Mouse (Mus musculus): ENCODE results near the gene Tbc1d10c.

Tbc1d10c gene

DNA sequence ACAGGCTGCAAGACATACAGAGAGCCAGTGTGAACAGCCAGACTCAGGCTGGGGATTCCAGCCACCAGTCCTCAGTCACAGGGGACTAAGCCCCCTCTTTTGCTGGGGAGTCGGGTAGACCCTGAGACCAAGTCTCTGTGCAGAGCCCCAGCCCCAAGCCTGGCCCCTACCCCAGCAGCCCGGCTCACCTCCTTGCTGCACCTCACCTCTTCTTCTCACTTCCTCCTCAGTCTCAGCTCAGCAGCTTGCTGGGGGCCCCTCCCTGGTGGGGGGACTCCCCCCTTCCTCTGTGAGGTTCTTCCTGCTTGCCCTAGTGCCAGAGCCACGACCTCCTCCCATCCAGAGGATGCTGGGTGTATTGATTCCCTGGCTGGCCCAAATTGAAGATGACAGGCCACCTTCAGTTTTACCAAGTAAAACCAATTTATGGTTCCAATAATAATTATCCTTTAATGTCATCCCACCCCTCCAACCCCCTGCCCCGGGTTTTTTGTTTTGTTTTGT lies at the start of gene Tbc1d10c:
Gene Tbc1d10c, minus strand, starts transcription at position 454 of the 504 bp plus-strand sequence.
- in situ Hi-C loops (cut with MboI), result no loop called here

DNA sequence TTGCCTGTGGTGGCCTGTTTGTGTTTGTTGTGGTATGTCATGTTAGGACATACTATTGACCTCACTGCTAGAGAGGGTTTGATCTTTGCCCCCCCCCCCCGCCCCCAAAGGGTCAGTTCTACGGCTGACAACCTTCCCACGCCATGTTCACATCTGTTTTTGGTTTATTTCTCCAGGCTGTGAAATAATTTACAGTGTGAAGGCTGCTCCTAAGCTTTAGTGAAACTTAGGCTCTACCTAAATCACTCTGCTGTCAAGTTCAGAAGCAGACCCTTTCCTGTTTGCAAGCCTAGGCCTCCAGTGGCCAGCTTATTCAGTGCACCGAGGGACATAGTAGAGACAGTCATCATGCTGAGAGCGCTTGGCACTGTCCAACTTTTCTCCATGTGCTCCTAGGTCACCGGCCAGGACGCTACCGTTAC lies 49.2 kb upstream of the Tbc1d10c start:
- in situ Hi-C loops (cut with MboI), result no loop called here

DNA sequence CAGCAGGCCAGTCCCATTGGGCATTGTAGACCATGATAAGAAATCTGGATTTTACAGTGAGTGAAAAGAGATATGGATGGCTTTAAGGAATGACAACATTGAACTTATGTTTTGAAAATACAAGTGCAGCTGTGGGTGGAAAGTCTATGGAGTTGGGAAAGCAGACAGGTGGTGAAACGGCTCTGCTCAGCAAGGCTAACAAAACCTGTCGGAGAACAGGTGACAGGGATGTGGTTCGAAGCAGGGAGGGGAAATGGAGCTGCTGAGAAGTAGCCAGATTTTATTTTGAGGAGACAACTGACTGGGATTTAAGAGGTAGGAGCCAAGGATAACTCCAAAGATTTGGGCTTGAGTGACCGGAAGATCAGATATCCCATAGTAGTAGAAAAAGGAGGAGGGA lies 43.5 kb upstream of the Tbc1d10c start:
- in situ Hi-C loops (cut with MboI), result no loop called here

DNA sequence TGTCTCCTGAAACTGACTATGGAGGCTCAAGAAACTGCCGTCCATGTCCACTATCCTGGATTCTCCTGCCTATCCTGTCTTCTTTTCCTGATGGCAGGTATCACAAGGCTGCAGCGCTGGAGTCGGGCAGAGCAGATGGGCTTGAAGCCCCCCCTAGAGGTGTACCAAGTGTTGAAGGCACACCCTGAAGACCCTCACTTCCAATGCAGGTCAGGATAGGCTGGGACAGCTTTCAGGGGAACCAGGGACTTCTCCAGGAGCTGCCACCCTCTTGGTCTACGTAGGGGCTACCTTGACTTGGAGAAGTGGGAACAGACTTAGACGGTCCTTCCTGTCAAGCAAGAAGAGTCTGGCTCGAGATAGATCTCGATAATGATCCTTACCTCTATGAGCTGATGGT lies 41.6 kb upstream of the Tbc1d10c start:
- in situ Hi-C loops (cut with MboI), result no loop called here

DNA sequence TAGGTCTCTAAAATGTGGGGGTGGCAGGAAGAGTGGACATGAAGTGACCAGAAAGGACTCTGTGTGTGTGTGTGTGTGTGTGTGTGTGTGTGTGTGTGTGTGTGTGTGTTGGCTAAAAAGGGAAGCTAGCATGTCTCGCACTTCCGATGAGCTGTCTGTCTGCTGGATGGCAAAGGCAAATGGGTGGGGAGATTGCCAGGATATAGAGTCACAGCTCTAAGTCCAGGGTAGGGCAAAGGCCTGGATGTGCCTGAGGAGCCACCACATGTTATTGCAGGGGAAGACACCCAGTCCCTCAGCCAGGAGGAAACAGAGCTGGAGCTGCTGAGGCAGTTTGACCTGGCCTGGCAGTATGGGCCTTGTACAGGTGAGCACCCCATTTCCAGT lies 41.1 kb upstream of the Tbc1d10c start:
- in situ Hi-C loops (cut with MboI), result no loop called here

DNA sequence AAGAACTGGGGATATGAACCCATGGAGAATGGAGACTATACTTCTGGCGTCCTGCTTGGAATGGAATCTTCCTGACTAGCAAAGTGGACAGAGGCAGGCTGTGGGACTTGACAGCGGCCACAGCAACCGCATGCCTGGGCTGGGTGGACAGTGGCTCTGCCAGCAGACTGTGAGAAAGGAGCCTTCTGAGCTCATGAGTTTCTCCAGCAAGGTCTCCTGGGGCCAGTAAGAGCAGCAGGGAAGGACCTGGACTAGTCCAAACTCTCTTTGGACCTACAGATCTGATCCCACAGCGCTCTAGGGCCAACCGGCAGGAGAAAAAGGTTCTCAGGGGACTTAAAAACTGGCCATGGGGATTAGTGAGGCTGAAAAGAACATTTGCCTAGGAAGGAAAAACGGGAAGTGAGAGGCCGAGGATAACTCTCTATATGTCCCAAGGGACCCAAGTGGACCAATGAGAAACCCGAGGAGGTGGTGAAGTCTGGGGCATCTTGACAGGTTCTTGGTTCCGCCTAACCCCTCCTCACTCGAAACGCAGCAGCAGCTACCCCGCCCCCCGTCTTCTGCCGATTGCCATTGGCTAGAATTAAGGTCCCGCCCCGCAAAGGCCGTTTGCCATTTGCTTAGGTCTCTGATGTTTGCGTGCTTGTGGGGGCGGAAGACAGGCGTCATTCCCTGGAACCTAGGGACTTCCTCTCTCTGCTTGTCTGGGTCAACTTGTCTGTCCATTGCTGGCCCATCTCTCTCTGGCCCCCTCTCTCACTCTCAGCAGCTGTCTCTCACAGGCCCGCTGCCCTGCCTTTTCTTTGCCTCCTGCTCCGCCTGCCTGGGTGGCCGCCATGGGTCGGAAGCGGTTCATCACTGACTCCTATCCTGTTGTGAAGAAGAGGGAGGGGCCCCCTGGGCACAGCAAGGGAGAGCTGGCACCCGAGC lies 40.4 kb upstream of the Tbc1d10c start, which contains the start of gene Pold4:
Gene Pold4, plus strand, starts transcription at position 647 of the 933 bp plus-strand sequence.
- in situ Hi-C loops (cut with MboI), result no loop called here

DNA sequence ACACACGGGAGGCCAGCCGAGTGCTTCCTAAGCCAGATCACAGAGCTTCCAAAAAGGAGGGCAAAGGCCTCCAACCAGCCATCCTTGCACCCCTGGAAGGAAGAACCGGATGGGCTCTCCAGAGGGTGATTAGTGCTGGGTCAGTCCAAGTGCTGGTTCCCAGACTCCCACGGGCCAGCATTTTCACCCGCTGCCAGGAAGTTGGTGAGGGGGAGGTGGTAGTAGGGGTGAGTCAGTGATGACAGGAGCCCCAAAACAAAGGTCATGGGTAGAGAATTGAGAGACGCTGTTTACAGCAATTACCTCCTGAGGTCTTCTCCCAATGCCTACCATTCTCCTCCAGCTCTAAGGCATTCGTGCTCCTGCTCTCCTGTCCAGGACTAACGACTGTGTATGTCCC lies 39.3 kb upstream of the Tbc1d10c start:
- in situ Hi-C loops (cut with MboI), result no loop called here

DNA sequence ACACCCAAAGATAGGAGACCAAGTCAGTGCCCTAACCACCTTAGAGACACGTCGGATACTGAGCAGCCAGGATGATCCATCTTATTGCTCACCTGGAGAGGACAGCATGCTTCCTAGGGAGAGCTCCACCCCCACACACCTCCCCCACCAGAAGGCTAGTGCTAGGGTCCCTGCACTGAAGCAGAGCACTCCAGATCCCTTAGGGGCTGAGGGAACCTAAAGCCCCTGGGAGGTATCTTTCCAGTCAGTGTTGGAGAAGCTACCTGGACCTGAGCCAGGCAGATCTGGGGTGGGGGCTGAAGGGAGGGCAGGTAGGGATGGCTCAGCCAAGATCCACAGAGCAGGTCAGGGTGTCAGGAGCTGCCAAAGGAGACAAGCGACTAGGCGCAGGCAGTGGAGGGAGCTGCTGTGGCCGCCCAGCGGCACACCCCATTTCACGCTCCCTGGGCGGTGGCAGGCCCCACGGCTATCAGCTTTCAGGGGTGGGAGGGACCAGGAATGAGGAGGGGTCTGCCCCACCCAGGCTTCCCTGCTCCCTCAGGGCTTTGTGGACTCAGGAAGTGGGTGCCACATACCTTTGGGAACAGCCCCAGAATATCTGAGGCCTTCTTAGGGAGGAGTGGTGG lies 38.5 kb upstream of the Tbc1d10c start:
- in situ Hi-C loops (cut with MboI), result no loop called here

DNA sequence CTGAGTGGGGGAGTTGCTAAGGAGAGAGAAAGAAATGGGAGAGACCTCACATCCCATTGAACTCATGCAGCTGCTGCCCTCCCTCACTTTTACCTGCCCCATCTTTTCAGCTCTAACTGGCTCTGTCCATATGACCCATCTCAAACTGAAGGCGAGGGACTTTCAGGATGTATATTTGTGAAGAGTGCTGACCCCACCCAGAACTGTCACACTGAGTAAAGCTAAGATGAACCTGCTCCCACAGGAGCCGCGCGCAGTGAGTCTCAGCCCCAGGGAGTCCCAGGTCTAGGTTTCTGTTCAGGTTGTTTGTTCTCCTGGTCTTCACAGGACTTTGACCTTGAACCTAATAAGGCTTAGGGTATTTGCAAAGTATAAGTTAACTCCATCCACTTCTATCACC lies 37.8 kb upstream of the Tbc1d10c start:
- in situ Hi-C loops (cut with MboI), result no loop called here

DNA sequence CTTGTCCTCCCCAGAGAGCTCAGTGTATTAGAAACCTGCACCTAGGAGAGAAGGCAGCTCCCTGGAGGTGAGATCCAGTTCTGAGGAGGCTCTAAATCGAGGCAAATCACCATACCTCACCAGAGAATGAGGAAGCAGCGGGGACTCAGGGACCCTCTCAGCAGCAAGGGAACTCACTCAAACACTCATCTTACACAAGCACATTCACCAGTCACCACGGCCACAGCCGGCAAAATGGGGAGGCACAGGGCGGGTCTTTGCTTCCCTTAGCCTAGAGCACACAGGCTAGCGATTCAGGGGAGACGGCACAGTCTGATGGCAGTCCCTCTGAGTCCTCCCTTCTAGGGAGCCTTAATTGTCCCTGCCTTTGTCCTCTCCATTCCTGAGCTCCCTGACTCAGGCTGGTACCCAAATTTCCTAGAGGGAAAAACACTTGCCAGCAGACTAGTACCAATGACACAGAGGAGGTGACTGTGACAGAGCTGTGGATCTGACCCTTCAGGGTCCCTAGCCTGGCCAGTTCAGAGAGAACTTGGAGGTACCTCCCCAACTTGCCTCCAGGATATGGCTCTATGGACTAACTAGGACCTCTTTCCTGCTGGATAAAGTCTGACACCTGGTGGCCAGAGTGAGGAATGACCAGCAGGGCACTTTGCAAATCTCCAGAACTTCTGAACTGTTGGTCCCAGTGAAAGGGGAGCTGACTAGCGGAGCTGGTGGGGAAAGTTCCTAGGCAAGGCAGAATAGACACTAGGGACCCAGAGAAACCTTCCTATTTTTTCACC lies 37.0 kb upstream of the Tbc1d10c start:
- in situ Hi-C loops (cut with MboI), result no loop called here

DNA sequence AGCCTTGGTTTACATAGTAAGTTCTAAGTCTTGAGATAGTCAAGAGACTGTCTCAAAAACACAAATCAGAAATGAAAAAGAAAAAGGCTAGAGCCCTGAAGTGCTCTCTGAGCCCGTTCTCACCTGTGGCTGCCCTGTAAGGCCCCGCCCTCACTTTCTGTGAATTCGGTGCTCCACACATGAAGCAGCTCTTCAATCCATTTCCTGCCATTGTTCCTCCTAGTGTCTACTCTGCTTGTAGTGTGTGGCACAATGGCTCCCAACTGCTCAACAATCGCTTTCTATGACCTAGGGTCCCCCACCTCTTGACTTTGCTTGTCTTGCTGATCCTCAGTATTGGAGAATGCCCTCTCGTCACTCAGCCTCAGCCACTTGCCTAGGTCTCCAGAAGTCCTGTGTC lies 36.4 kb upstream of the Tbc1d10c start:
- in situ Hi-C loops (cut with MboI), result no loop called here

DNA sequence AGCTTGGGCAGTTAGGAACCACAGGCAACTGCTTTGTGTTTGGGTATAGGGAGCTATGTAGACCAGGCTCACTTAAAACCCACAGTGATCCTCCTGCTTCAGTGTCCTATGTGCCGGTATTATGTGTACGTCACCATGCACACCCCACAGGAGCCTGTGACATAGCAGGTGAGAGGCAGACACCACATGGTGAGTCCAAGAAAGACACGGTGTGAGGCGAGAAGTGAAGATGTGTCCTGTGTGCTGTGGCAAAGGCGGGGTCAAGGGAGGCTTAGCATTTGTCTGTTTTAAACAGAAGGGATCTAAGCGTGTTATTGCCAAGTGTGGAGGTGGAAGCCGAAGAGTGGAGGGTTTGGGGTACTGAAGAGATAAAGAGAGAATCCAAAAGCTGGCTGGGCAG lies 35.7 kb upstream of the Tbc1d10c start:
- in situ Hi-C loops (cut with MboI), result no loop called here

DNA sequence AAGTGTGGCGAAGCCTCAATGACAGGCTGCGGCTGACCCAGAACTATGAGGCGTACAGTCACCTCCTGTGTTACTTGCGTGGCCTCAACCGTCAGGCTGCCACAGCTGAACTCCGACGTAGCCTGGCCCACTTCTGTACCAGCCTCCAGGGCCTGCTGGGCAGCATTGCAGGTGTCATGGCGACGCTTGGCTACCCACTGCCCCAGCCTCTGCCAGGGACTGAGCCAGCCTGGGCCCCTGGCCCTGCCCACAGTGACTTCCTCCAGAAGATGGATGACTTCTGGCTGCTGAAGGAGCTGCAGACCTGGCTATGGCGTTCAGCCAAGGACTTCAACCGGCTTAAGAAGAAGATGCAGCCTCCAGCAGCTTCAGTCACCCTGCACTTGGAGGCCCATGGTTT lies 31.1 kb upstream of the Tbc1d10c start:
- in situ Hi-C loops (cut with MboI), result no loop called here

DNA sequence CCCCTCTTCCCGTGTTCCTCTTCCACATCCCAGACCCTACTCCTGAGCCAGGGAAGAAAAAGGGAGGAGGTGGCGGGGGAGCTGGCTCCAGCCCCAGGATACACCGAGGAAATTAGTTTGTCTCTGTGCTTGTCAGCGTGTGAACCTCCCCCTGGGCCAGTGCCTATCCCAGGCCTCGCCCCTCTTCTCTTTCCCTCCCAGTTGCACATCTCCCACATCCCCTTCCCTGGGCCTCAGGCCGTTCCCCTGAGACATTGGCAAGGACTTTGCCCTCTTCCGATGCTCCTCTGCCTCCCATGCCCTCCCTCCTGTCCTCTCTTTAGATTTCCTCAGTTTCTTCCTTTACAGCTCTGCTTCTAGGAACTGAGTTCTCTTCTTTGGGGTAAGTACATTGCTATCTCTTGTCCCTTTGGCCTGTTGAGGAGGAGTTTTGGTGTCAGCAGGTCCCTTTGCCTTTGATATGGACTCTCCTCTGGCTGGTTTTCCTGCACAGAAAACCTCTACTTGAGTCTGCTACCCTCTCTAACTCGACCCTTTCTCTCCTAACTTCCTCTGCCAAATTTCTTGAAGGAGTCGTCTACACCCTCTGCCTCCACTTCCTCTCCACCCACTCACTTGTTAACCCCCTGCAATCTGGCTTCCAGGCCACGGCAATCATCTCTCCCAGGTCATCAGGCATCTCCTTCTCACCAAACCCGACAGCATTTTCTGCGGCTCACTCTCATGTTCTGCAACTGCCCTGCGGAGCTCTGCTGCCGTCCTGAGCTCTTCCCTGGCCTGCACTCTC lies 30.1 kb upstream of the Tbc1d10c start:
- in situ Hi-C loops (cut with MboI), result no loop called here

DNA sequence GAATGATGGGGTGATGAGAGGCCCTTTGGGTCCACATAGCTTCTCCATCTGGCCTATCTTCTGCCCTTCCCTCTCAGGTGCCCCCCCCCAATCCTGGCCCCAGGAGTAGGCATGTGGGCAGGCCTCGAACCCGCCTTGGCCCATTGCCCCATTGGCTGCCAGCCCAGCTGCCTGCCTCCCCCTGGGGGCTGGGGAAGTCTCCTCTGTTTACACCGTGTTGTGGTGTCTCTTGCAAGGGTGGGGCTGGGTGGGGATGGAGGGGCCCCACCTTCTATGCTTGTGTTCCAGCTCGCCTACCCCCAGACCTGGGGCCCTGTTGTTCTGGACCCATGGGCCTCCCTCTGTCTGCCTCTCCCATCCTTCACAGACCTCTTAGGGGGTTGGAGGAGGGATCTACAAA lies 29.3 kb upstream of the Tbc1d10c start:
- in situ Hi-C loops (cut with MboI), result no loop called here

DNA sequence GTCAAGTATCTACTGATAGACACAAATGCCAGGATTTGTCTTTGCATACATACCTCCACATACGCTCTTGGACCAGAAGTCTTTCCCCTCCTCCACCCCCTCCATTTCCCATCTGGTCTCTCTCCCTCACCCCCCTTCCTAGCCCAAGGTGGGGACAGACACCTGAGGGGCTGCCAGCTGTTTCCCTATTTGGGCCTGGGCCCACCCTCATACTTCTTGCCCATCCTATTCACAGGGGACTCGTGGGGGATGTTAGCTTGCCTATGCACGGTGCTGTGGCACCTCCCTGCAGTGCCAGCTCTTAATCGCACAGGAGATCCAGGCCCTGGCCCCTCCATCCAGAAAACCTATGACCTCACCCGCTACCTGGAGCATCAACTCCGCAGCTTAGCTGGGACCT lies 28.9 kb upstream of the Tbc1d10c start:
- in situ Hi-C loops (cut with MboI), result no loop called here

DNA sequence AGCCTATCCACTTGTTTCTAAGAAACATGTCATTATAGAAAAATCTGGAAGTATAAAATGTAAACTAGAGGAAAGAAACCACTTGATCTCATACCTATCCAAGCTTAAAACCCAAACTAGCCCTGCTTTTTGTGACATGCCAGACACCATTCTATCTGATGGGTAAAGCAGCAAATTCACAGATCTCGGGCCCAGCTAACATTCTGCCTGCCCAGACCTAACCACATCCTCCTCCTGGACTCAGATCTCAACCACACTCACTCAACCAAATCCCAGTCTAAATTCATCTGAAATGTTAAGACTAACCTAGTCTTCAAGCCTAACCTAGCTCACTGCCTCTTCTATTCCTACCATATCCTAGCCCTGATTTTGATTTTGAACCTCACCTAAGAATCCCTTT lies 27.7 kb upstream of the Tbc1d10c start:
- in situ Hi-C loops (cut with MboI), result no loop called here

DNA sequence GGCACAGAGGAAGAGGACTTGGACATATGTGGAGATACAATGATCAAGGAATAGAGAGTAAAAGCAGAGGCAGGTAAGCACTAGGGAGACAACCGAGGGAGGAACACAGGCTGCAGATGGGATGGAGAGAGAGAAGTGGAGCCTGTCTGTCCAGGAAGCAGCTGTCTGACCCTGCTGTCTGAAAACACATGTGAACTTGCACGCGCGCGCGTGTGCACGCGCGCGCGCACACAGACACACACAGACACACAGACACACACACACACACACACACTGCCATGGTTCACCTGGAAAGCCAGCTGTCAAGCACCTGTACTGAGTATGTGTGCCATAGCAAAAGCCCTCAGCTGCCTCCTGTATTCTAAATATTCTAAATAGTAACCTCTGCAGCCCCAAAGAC lies 27.2 kb upstream of the Tbc1d10c start:
- in situ Hi-C loops (cut with MboI), result no loop called here

DNA sequence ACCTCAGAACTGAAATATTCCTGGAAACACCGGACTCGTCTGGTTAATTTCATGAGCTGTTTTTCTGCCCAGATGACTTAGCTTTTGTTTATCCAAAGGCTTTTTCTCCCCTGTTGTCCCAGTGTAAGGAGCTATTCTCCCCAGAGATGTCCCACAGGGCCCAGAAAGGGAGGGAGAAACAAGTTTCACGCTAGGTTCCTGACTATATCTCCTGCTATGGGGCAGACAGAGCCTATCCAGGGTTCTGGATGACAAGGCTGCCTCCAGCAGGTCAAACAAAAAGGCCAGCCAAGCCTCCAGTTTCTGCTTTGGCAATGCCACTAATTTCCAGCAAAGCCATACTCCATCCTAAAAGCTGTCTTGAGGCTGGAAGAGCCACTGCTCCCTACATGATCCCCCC lies 26.8 kb upstream of the Tbc1d10c start:
- in situ Hi-C loops (cut with MboI), result no loop called here

DNA sequence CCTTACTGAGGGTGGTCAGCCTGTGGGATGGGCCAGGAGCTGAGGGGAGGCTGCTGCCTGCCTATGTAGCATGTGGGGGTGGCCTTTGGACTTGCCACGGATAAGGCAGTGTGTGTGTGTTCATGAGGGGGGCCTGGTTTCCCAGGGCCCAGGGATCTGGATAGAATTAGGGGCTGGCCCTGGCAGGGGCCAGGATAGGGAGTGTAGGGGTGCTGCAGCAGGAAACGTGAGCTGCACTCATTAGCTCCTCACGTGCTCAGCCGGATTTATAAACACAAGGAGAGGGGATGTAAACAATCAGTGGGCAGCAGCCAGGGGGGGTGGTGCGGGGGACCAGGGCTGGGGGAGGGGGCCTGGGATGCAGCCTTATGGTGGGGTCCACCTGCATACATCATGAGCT lies 26.1 kb upstream of the Tbc1d10c start:
- in situ Hi-C loops (cut with MboI), result no loop called here

DNA sequence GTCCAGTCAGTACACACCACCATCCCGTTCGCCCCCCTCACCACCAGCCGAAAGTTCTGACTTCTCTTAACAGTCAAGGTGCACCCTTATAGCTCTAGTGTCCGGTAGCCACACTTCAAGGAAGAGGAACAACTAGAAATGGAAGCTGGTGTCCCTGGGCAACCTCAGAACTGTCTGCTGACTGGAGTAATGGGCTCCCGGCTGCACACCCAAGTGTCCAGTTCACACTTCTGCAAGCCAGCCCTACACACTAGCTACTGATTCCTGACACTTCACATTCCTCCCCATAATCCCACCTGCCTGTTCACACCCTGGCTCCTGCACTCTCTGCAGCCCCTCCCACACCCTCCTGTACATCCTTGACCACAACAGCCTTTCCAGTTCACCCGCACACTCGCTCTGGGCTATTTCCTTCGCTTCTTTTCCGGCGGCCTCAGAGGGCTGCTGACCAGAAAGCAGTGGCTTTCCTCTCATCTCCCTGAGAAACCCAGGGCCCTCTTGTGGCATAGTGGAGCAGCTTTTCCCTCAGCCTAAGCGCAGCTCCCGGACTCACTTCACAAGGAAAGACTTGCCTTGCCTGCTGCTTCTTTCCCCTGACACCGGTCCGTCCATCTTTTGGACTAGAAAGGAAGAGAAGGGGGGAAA lies 25.1 kb upstream of the Tbc1d10c start:
- in situ Hi-C loops (cut with MboI), result no loop called here
